Mouse (Mus musculus) kidney, adult 11 months (tissue): ENCODE measurements around the gene Coa3.
A peak's percentile ranks its signal among the peaks of the same experiment; 100 is the strongest.

Experiments used
- DNase-seq: peaks from one replicate; pipeline ENCODE4 v3.0.0; 2022

Gene Coa3

GRCm38 (mm10) chr11:101280837-101281236 lies 1.9 kb upstream of the Coa3 start:
- no peak for DNase-seq

- no peak for DNase-seq
These were observed 267 bp upstream of the Coa3 start for GRCm38 (mm10) chr11:101279193-101279569.

GRCm38 (mm10) chr11:101277381-101278222 lies 1.3 kb downstream of the Coa3 start:
- peak; percentile 91 for DNase-seq

- no peak for DNase-seq
These were observed 2.4 kb downstream of the Coa3 start for GRCm38 (mm10) chr11:101276319-101277070.

GRCm38 (mm10) chr11:101275309-101275708 lies 3.6 kb downstream of the Coa3 start:
- no peak for DNase-seq

- DNase-seq = no peak
These were observed 6.5 kb downstream of the Coa3 start for GRCm38 (mm10) chr11:101272446-101272845.

- no peak for DNase-seq
These were observed 9.3 kb downstream of the Coa3 start for GRCm38 (mm10) chr11:101269577-101270116.

GRCm38 (mm10) chr11:101265906-101266305 lies 13.0 kb downstream of the Coa3 start:
- DNase-seq = no peak

GRCm38 (mm10) chr11:101264954-101265471 lies 13.9 kb downstream of the Coa3 start:
- no peak for DNase-seq

GRCm38 (mm10) chr11:101263989-101264280 lies 15.0 kb downstream of the Coa3 start:
- no peak for DNase-seq

GRCm38 (mm10) chr11:101263138-101263988 lies 15.6 kb downstream of the Coa3 start:
- DNase-seq = no peak

- no peak for DNase-seq
These were observed 16.5 kb downstream of the Coa3 start for GRCm38 (mm10) chr11:101262272-101262967.

- DNase-seq = no peak
These were observed 18.0 kb downstream of the Coa3 start for GRCm38 (mm10) chr11:101260826-101261380.

- peak; percentile 90 for DNase-seq
These were observed 18.7 kb downstream of the Coa3 start, which contains the start of gene Wnk4 for GRCm38 (mm10) chr11:101259948-101260825. TSS of gene Wnk4 (plus strand) at chr11:101260567.

GRCm38 (mm10) chr11:101259261-101259712 lies 19.6 kb downstream of the Coa3 start:
- DNase-seq = peak; percentile 73

GRCm38 (mm10) chr11:101255826-101256775 lies 22.8 kb downstream of the Coa3 start:
- no peak for DNase-seq

- peak; percentile 77 for DNase-seq
These were observed 25.1 kb downstream of the Coa3 start, which contains the start of gene Vps25 for GRCm38 (mm10) chr11:101253613-101254389. TSS of gene Vps25 (plus strand) at chr11:101253707.

- no peak for DNase-seq
These were observed 26.0 kb downstream of the Coa3 start for GRCm38 (mm10) chr11:101252941-101253340.
